Mouse (Mus musculus) liver, postnatal 0 days (tissue): ENCODE measurements around the gene Msh5.

Experiments used
- CTCF ChIP-seq: sonication (generic); IDR thresholded peaks from 2 replicates; pipeline ENCODE4 v1.5.1; 2016; ENCODE audit warnings: antibody characterized with exemption, low read depth
- EP300 ChIP-seq: IDR thresholded peaks from 2 replicates; pipeline ENCODE4 v1.6.1; 2016; ENCODE audit warnings: antibody characterized with exemption, low read depth, mild to moderate bottlenecking

DNA sequence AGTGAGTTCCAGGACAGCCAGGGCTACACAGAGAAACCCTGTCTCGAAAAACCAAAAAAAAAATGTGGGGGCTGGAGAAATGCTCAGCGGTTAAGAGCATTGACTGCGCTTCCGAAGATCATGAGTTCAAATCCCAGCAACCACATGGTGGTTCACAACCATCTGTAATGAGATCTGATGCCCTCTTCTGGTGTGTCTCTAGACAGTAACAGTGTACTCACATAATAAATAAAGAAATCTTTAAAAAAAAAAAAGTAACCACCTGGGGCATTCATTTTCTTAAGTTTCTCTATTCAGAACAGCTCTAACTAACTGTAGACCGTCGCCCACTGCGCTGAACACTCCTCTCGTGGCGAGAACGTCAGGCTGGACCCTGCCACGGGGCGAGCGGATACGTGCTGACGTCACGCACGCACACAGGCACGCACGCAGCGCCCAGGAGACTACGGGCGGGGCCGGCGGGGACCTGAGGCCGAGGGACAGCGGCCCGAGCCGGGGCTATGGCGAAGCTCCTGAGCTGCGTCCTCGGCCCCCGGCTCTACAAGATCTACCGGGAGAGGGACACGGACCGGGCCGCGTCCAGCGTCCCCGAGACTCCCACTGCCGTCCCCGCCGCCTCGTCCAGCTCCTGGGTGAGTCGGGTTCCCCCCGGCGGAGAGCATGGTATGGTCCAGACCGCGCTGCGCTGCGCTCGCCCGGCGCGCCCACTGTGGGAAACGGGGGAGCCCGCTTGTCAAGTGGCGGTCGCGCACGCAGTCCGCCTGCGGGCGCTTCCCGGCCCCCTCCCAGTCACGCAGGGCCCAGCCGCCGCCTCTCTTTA is 42.5 kb upstream of the Msh5 start, which contains the start of gene Abhd16a:
- TF ChIP-seq CTCF (peak; percentile 27; the same call in 1 of the 2 replicates), EP300 (no peak; the same call in 1 of the 2 replicates)
